Mouse (Mus musculus): ENCODE measurements around the gene Tcf3. TPM values are rescaled to one million over a fixed set of nuclear protein-coding genes. Genes with fewer than 3 reads are reported as not detected.

Gene Tcf3
- total RNA-seq, 1 experiment, result 90.9 TPM

DNA sequence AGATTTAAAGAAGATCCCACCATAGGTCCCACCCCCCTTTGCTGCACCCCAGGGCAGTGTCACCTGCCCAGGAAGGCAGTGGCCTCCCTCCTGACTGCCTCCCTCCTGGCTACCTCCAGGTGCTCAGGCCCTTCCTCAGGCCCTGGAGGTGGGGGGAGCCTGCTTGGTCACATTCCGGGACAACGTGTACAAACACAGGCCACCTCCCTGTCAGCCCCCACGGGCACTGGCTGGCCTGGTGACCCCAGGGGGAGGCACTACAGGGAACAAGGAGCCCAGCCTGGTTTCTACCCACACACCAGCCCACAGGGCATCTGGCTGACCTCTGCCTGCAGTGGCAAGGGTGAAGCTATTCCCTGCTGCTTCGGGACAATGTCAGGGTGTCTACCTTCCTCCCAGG, 4.5 kb upstream of the Tcf3 start:
- in situ Hi-C loops (cut with MboI; ENCODE audit: low sequenced_read_pairs in 2 of 2, unreplicated experiment in 2 of 2), result no loop called here

DNA sequence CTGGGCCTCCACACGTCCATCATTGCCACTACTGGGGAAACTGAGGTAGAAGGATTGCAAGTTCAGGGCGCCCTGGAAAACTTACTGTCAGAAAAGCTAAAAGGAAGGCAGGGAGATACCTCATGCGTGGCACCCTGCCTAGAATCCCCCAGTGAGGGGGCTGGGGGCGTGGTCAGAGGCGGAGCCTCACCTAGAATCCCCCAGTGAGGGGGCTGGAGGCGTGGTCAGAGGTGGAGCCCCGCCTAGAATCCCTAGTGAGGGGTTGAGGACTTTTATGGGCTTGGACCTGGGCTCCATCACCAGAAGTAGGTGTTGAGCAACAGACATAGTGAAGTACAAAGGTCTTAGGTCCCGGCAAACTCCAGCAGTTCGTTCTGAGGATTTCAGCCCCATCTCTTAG, 2.8 kb upstream of the Tcf3 start:
- H3K9ac ChIP-seq (ENCODE audit: insufficient read depth, low read depth, low read length, poor library complexity, severe bottlenecking), result no peak overlapping the region
- H3K9me3 ChIP-seq (ENCODE audit: control insufficient read depth, insufficient read depth, low read depth, low read length), result no peaks in the 10 kb centered on the region
- in situ Hi-C loops (cut with MboI; ENCODE audit: low sequenced_read_pairs in 2 of 2, unreplicated experiment in 2 of 2), result no loop called here
- H3K27ac ChIP-seq (ENCODE audit: insufficient read depth, low read depth, low read length, poor library complexity, severe bottlenecking), result no peak overlapping the region
- H3K4me1 ChIP-seq (ENCODE audit: control insufficient read depth in 2 of 2, insufficient read depth in 2 of 2, low read length in 2 of 2, poor library complexity in 1 of 2), result peaks cover 0 to 11% of the 10 kb centered on the region in 2 experiments; a peak in 3 of 4 replicates
- TF ChIP-seq HCFC1 (IDR thresholded peaks at IDR 0.05; ENCODE audit: borderline replicate concordance, insufficient read depth, low read length), result no peak
- no peak for TF ChIP-seq MAFK (IDR thresholded peaks at IDR 0.05; ENCODE audit: insufficient read depth, low read depth, low read length)
- no peak for TF ChIP-seq CHD2 (IDR thresholded peaks at IDR 0.05; ENCODE audit: low read depth, low read length)
- no peak for TF ChIP-seq ZNF384 (IDR thresholded peaks at IDR 0.05; ENCODE audit: low read depth, low read length)
- TF ChIP-seq ZC3H11A (IDR thresholded peaks at IDR 0.05; ENCODE audit: borderline replicate concordance, low read depth, low read length), result no peak
- H3K4me3 ChIP-seq (ENCODE audit: insufficient read depth in 1 of 2, low read depth in 1 of 2, low read length in 2 of 2, poor library complexity in 1 of 2, severe bottlenecking in 1 of 2), result peak overlapping the region; percentile 4 to 43; a peak in 3 of 4 replicates
- H3K36me3 ChIP-seq (ENCODE audit: control insufficient read depth, insufficient read depth, low read length, poor library complexity, severe bottlenecking), result no peaks in the 10 kb centered on the region
- peak; percentile 78 for DNase-seq (ENCODE audit: low read depth, low spot score)

More for the DNA sequence above, 4.5 kb upstream of the Tcf3 start:
- H3K27ac ChIP-seq (ENCODE audit: insufficient read depth, low read depth, low read length, poor library complexity, severe bottlenecking), result no peak overlapping the region
- no peak overlapping the region for H3K9ac ChIP-seq (ENCODE audit: insufficient read depth, low read depth, low read length, poor library complexity, severe bottlenecking)
- no peaks in the 10 kb centered on the region for H3K36me3 ChIP-seq (ENCODE audit: control insufficient read depth, insufficient read depth, low read length, poor library complexity, severe bottlenecking)
- TF ChIP-seq ZC3H11A (IDR thresholded peaks at IDR 0.05; ENCODE audit: borderline replicate concordance, low read depth, low read length), result no peak
- no peak for TF ChIP-seq ZNF384 (IDR thresholded peaks at IDR 0.05; ENCODE audit: low read depth, low read length)
- TF ChIP-seq CHD2 (IDR thresholded peaks at IDR 0.05; ENCODE audit: low read depth, low read length), result no peak
- TF ChIP-seq MAFK (IDR thresholded peaks at IDR 0.05; ENCODE audit: insufficient read depth, low read depth, low read length), result no peak
- TF ChIP-seq HCFC1 (IDR thresholded peaks at IDR 0.05; ENCODE audit: borderline replicate concordance, insufficient read depth, low read length), result no peak
- H3K4me1 ChIP-seq (ENCODE audit: control insufficient read depth in 2 of 2, insufficient read depth in 2 of 2, low read length in 2 of 2, poor library complexity in 1 of 2), result peaks cover 0 to 5% of the 10 kb centered on the region in 2 experiments; a peak in 1 of 4 replicates
- H3K4me3 ChIP-seq (ENCODE audit: insufficient read depth in 1 of 2, low read depth in 1 of 2, low read length in 2 of 2, poor library complexity in 1 of 2, severe bottlenecking in 1 of 2), result no peak overlapping the region
- no peaks in the 10 kb centered on the region for H3K9me3 ChIP-seq (ENCODE audit: control insufficient read depth, insufficient read depth, low read depth, low read length)
- no peak for DNase-seq (ENCODE audit: low read depth, low spot score)

DNA sequence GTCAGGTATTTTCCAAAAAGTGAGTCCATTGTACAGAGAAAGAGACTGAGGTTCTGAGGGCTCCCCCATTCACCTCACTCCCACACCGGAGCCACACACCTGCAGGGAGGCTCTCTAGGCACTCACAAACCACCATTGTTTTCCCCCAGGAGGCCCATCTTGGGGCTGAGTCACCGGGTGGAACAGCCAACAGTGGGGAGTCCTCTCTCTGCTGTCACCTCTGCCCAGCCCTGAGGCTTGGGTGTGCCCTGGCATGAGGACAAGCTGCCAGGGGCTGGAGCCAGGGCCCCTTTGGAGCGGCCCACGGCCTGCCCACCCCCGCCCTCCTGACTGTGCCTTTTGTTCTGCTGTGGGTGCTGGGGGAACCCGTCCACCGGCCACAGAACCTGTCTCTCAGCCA, 2.3 kb upstream of the Tcf3 start:
- Histone ChIP-seq H3K4me3 (ENCODE audit: insufficient read depth in 1 of 2, low read depth in 1 of 2, low read length in 2 of 2, poor library complexity in 1 of 2, severe bottlenecking in 1 of 2) (no peak overlapping the region), H3K4me1 (ENCODE audit: control insufficient read depth in 2 of 2, insufficient read depth in 2 of 2, low read length in 2 of 2, poor library complexity in 1 of 2) (peaks cover 0 to 13% of the 10 kb centered on the region in 2 experiments; a peak in 3 of 4 replicates), H3K9me3 (ENCODE audit: control insufficient read depth, insufficient read depth, low read depth, low read length) (no peaks in the 10 kb centered on the region), H3K9ac (ENCODE audit: insufficient read depth, low read depth, low read length, poor library complexity, severe bottlenecking) (no peak overlapping the region), H3K27ac (ENCODE audit: insufficient read depth, low read depth, low read length, poor library complexity, severe bottlenecking) (no peak overlapping the region), H3K36me3 (ENCODE audit: control insufficient read depth, insufficient read depth, low read length, poor library complexity, severe bottlenecking) (no peaks in the 10 kb centered on the region)
- in situ Hi-C loops (cut with MboI; ENCODE audit: low sequenced_read_pairs in 2 of 2, unreplicated experiment in 2 of 2), result no loop called here
- no peak for DNase-seq (ENCODE audit: low read depth, low spot score)
- no peak for TF ChIP-seq ZC3H11A (IDR thresholded peaks at IDR 0.05; ENCODE audit: borderline replicate concordance, low read depth, low read length)

DNA sequence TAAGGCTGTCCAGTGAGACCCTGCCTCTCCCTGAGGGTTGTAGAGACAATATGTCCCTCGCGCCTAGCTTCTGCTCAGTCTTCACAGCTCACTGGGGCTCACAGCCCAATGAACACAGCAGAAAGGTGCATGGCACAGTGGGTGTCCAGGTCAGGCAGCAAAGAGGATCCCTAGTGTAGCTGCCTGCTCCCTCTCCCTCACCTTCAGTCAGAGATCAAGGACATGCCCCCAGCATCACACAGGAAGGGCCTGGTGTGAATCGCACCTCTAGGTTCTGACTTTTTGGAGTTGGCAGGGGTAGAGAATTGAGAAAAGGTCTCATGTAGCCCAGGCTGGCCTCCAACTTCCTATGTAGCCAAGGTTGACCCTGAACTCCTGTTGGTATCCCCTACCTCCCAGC, 1.4 kb upstream of the Tcf3 start:
- peaks cover 6% of the 10 kb centered on the region; the same call in 1 of the 2 replicates for H3K36me3 ChIP-seq (ENCODE audit: control insufficient read depth, insufficient read depth, low read length, poor library complexity, severe bottlenecking)
- no peaks in the 10 kb centered on the region for H3K9me3 ChIP-seq (ENCODE audit: control insufficient read depth, insufficient read depth, low read depth, low read length)
- DNase-seq (ENCODE audit: low read depth, low spot score), result no peak
- peak overlapping the region; percentile 25; the same call in 1 of the 2 replicates for H3K9ac ChIP-seq (ENCODE audit: insufficient read depth, low read depth, low read length, poor library complexity, severe bottlenecking)
- H3K4me1 ChIP-seq (ENCODE audit: control insufficient read depth in 2 of 2, insufficient read depth in 2 of 2, low read length in 2 of 2, poor library complexity in 1 of 2), result peaks cover 0 to 13% of the 10 kb centered on the region in 2 experiments; a peak in 3 of 4 replicates
- TF ChIP-seq HCFC1 (IDR thresholded peaks at IDR 0.05; ENCODE audit: borderline replicate concordance, insufficient read depth, low read length) (no peak), MAFK (IDR thresholded peaks at IDR 0.05; ENCODE audit: insufficient read depth, low read depth, low read length) (no peak), ZC3H11A (IDR thresholded peaks at IDR 0.05; ENCODE audit: borderline replicate concordance, low read depth, low read length) (no peak), ZNF384 (IDR thresholded peaks at IDR 0.05; ENCODE audit: low read depth, low read length) (no peak), CHD2 (IDR thresholded peaks at IDR 0.05; ENCODE audit: low read depth, low read length) (no peak)
- in situ Hi-C loops (cut with MboI; ENCODE audit: low sequenced_read_pairs in 2 of 2, unreplicated experiment in 2 of 2), result no loop called here
- no peak overlapping the region for H3K4me3 ChIP-seq (ENCODE audit: insufficient read depth in 1 of 2, low read depth in 1 of 2, low read length in 2 of 2, poor library complexity in 1 of 2, severe bottlenecking in 1 of 2)
- H3K27ac ChIP-seq (ENCODE audit: insufficient read depth, low read depth, low read length, poor library complexity, severe bottlenecking), result no peak overlapping the region

DNA sequence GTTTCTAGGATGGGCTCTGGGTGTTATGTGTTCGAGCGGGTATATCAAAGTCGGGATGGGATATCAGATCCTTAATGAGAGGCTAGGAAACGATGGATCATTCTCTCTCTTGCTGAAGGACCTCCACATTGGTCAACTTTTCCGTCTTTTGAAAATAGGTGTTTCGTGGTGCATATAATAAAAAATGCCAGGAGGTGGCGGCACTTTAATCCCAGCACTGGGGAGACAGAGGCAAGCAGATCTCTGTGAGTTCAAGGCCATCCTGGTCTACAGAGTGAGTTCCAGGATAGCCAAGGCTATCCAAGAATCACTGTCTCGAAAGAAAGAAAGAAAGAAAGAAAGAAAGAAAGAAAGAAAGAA, 766 bp upstream of the Tcf3 start:
- no peaks in the 10 kb centered on the region for H3K9me3 ChIP-seq (ENCODE audit: control insufficient read depth, insufficient read depth, low read depth, low read length)
- in situ Hi-C loops (cut with MboI; ENCODE audit: low sequenced_read_pairs in 2 of 2, unreplicated experiment in 2 of 2), result no loop called here
- peak overlapping the region; percentile 52; the same call in 1 of the 2 replicates for H3K9ac ChIP-seq (ENCODE audit: insufficient read depth, low read depth, low read length, poor library complexity, severe bottlenecking)
- no peak for TF ChIP-seq MAFK (IDR thresholded peaks at IDR 0.05; ENCODE audit: insufficient read depth, low read depth, low read length)
- no peak for TF ChIP-seq ZC3H11A (IDR thresholded peaks at IDR 0.05; ENCODE audit: borderline replicate concordance, low read depth, low read length)
- no peak for TF ChIP-seq ZNF384 (IDR thresholded peaks at IDR 0.05; ENCODE audit: low read depth, low read length)
- TF ChIP-seq HCFC1 (IDR thresholded peaks at IDR 0.05; ENCODE audit: borderline replicate concordance, insufficient read depth, low read length), result no peak
- no peak for TF ChIP-seq CHD2 (IDR thresholded peaks at IDR 0.05; ENCODE audit: low read depth, low read length)
- DNase-seq (ENCODE audit: low read depth, low spot score), result no peak
- peaks cover 10% of the 10 kb centered on the region for H3K36me3 ChIP-seq (ENCODE audit: control insufficient read depth, insufficient read depth, low read length, poor library complexity, severe bottlenecking)
- H3K4me1 ChIP-seq (ENCODE audit: control insufficient read depth in 2 of 2, insufficient read depth in 2 of 2, low read length in 2 of 2, poor library complexity in 1 of 2), result peaks cover 0 to 13% of the 10 kb centered on the region in 2 experiments; a peak in 3 of 4 replicates
- no peak overlapping the region; the same call in 1 of the 2 replicates for H3K27ac ChIP-seq (ENCODE audit: insufficient read depth, low read depth, low read length, poor library complexity, severe bottlenecking)
- H3K4me3 ChIP-seq (ENCODE audit: insufficient read depth in 1 of 2, low read depth in 1 of 2, low read length in 2 of 2, poor library complexity in 1 of 2, severe bottlenecking in 1 of 2), result peak overlapping the region; percentile 43 to 49
